Mouse (Mus musculus): Measurements from ENCODE around the gene Samd14.

The Samd14 gene

GRCm38 (mm10) chr11:95034902-95035301 is 25.2 kb downstream of the Samd14 start:
- peak; percentile 80 for DNase-seq (ENCODE audit: low read depth, low spot score)

- no peak for DNase-seq (ENCODE audit: low read depth, low spot score)
These were observed 26.8 kb downstream of the Samd14 start for GRCm38 (mm10) chr11:95036521-95036920.

GRCm38 (mm10) chr11:95037306-95037705 is 27.6 kb downstream of the Samd14 start:
- DNase-seq (ENCODE audit: low read depth, low spot score): peak; percentile 95

- DNase-seq (ENCODE audit: low read depth, low spot score): peak; percentile 64
These were observed 28.6 kb downstream of the Samd14 start for GRCm38 (mm10) chr11:95038156-95038817.

- DNase-seq (ENCODE audit: low read depth, low spot score): no peak
These were observed 29.4 kb downstream of the Samd14 start for GRCm38 (mm10) chr11:95038818-95039655.

- DNase-seq (ENCODE audit: low read depth, low spot score): peak; percentile 95
These were observed 30.1 kb downstream of the Samd14 start for GRCm38 (mm10) chr11:95039766-95040165.

- DNase-seq (ENCODE audit: low read depth, low spot score): peak; percentile 93
These were observed 30.9 kb downstream of the Samd14 start for GRCm38 (mm10) chr11:95040491-95041138.

- DNase-seq (ENCODE audit: low read depth, low spot score): peak; percentile 99
These were observed 31.5 kb downstream of the Samd14 start, which contains the start of gene Pdk2 for GRCm38 (mm10) chr11:95041139-95041609. Gene Pdk2 (minus strand): TSS chr11:95041354.

- peak; percentile 96 for DNase-seq (ENCODE audit: low read depth, low spot score)
These were observed 32.4 kb downstream of the Samd14 start for GRCm38 (mm10) chr11:95042096-95042495.

- no peak for DNase-seq (ENCODE audit: low read depth, low spot score)
These were observed 33.4 kb downstream of the Samd14 start for GRCm38 (mm10) chr11:95043060-95043459.

GRCm38 (mm10) chr11:95043608-95044007 is 33.9 kb downstream of the Samd14 start:
- no peak for DNase-seq (ENCODE audit: low read depth, low spot score)

GRCm38 (mm10) chr11:95044185-95044870 is 34.6 kb downstream of the Samd14 start:
- no peak for DNase-seq (ENCODE audit: low read depth, low spot score)

- DNase-seq (ENCODE audit: low read depth, low spot score): peak; percentile 82
These were observed 37.5 kb downstream of the Samd14 start for GRCm38 (mm10) chr11:95046980-95047680.

GRCm38 (mm10) chr11:95053062-95053461 is 43.4 kb downstream of the Samd14 start:
- no peak for DNase-seq (ENCODE audit: low read depth, low spot score)

GRCm38 (mm10) chr11:95056768-95057501 is 47.3 kb downstream of the Samd14 start:
- DNase-seq (ENCODE audit: low read depth, low spot score): peak; percentile 44

GRCm38 (mm10) chr11:95069226-95069957 is 59.7 kb downstream of the Samd14 start:
- no peak for DNase-seq (ENCODE audit: low read depth, low spot score)

GRCm38 (mm10) chr11:95070140-95071107 is 60.7 kb downstream of the Samd14 start:
- DNase-seq (ENCODE audit: low read depth, low spot score): no peak

GRCm38 (mm10) chr11:95071266-95071665 is 61.6 kb downstream of the Samd14 start:
- no peak for DNase-seq (ENCODE audit: low read depth, low spot score)

Data from brain, adult 2 months (tissue).